Mouse (Mus musculus) liver, embryonic 13.5 days (tissue): ENCODE data around the gene Ube2q1. TPM values are rescaled to one million over a fixed set of nuclear protein-coding genes. Genes with fewer than 3 reads are reported as not detected.

Experiments used
- ATAC-seq: fragments of 200-750 bp; cut with Nextera tagmentation; 2 replicates; pipeline ENCODE4 v1.8.0; 2017; ENCODE audit warnings: low read depth, mild to moderate bottlenecking, moderate number of reproducible peaks, moderate library complexity
- DNase-seq: peaks from one replicate; pipeline ENCODE4 v3.0.0; 2022
- H3K27ac ChIP-seq: fragments of 300-500 bp; sonication (generic); 2 replicates; pipeline ENCODE4 v1.5.1; 2015; ENCODE audit warnings: moderate library complexity, mild to moderate bottlenecking, inconsistent platforms
- H3K27me3 ChIP-seq: fragments of 300-500 bp; sonication (generic); 2 replicates; pipeline ENCODE4 v1.6.1; 2015; ENCODE audit warnings: mild to moderate bottlenecking, inconsistent platforms
- H3K36me3 ChIP-seq: fragments of 300-500 bp; sonication (generic); 2 replicates; pipeline ENCODE4 v1.6.1; 2015; ENCODE audit warnings: mild to moderate bottlenecking, inconsistent platforms
- H3K4me1 ChIP-seq: fragments of 300-500 bp; sonication (generic); replicated peaks from 2 replicates; pipeline ENCODE4 v1.6.1; 2015; ENCODE audit warnings: inconsistent platforms
- H3K4me2 ChIP-seq: fragments of 300-500 bp; sonication (generic); 2 replicates; pipeline ENCODE4 v1.6.1; 2015; ENCODE audit warnings: inconsistent platforms, mild to moderate bottlenecking, moderate library complexity
- H3K4me3 ChIP-seq: fragments of 300-500 bp; sonication (generic); replicated peaks from 2 replicates; pipeline ENCODE4 v1.5.1; 2015; ENCODE audit warnings: mild to moderate bottlenecking, inconsistent platforms
- H3K9ac ChIP-seq: fragments of 300-500 bp; sonication (generic); 2 replicates; pipeline ENCODE4 v1.6.1; 2015; ENCODE audit warnings: mild to moderate bottlenecking, inconsistent platforms
- H3K9me3 ChIP-seq: fragments of 300-500 bp; sonication (generic); replicated peaks from 2 replicates; pipeline ENCODE4 v1.6.1; 2016; ENCODE audit warnings: inconsistent platforms
- WGBS: fragments of 180-500 bp; shearing (Covaris S2); methylation state at CpG from one replicate; pipeline ENCODE4 v1.1.7; 2015; ENCODE audit not compliant: insufficient replicate concordance; 5-methylcytosine and 5-hydroxymethylcytosine counted together
- polyA plus RNA-seq: library from polyadenylated mRNA; unstranded; fragments of >200 nt; fragmentation: Nextera tagmentation; extraction: Ambion mirVana; gene quantifications from 2 replicates; pipeline ENCODE4 v1.2.1, GENCODE M21; 2015

Gene Ube2q1
- 3.4 and 3.5 TPM in 2 replicates for polyA plus RNA-seq

GRCm38 (mm10) chr3:89772968-89773709, at the start of gene Ube2q1:
Gene Ube2q1, plus strand, starts transcription at chr3:89773616.
- Histone ChIP-seq H3K27me3 (no peaks in the 10 kb centered on the region), H3K9me3 (no peaks in the 10 kb centered on the region), H3K36me3 (peaks cover 23% of the 10 kb centered on the region), H3K27ac (peak within 1 kb of the TSS; percentile 87), H3K9ac (peak within 1 kb of the TSS; percentile 98), H3K4me3 (peak within 1 kb of the TSS; percentile 98), H3K4me1 (peaks cover 53% of the 10 kb centered on the region), H3K4me2 (peak within 1 kb of the TSS; percentile 83)
- ATAC-seq (peak; percentile 80), DNase-seq (peak; percentile 85)
- WGBS = under 1% methylated on average over 67 of the region's 90 CpGs

- Histone ChIP-seq H3K9ac (no peak overlapping the region), H3K4me1 (peaks cover 28% of the 10 kb centered on the region), H3K36me3 (no peaks in the 10 kb centered on the region), H3K27ac (no peak overlapping the region), H3K27me3 (no peaks in the 10 kb centered on the region), H3K4me3 (no peak overlapping the region), H3K4me2 (no peak overlapping the region), H3K9me3 (no peaks in the 10 kb centered on the region)
- WGBS = 13% methylated on average over 4 of the region's 4 CpGs
- no peak for ATAC-seq
- peak; percentile 51 for DNase-seq
Measured at GRCm38 (mm10) chr3:89727028-89727427, 46.4 kb upstream of the Ube2q1 start.

GRCm38 (mm10) chr3:89728848-89729247, 44.6 kb upstream of the Ube2q1 start:
- Histone ChIP-seq H3K9ac (no peak overlapping the region), H3K4me3 (no peak overlapping the region), H3K27me3 (no peaks in the 10 kb centered on the region), H3K36me3 (peaks cover 6% of the 10 kb centered on the region; the same call in 1 of the 2 replicates), H3K9me3 (no peaks in the 10 kb centered on the region), H3K27ac (no peak overlapping the region), H3K4me2 (no peak overlapping the region), H3K4me1 (peaks cover 41% of the 10 kb centered on the region)
- DNase-seq (no peak), ATAC-seq (no peak)
- WGBS = 63% methylated on average over 2 of the region's 2 CpGs

DNA sequence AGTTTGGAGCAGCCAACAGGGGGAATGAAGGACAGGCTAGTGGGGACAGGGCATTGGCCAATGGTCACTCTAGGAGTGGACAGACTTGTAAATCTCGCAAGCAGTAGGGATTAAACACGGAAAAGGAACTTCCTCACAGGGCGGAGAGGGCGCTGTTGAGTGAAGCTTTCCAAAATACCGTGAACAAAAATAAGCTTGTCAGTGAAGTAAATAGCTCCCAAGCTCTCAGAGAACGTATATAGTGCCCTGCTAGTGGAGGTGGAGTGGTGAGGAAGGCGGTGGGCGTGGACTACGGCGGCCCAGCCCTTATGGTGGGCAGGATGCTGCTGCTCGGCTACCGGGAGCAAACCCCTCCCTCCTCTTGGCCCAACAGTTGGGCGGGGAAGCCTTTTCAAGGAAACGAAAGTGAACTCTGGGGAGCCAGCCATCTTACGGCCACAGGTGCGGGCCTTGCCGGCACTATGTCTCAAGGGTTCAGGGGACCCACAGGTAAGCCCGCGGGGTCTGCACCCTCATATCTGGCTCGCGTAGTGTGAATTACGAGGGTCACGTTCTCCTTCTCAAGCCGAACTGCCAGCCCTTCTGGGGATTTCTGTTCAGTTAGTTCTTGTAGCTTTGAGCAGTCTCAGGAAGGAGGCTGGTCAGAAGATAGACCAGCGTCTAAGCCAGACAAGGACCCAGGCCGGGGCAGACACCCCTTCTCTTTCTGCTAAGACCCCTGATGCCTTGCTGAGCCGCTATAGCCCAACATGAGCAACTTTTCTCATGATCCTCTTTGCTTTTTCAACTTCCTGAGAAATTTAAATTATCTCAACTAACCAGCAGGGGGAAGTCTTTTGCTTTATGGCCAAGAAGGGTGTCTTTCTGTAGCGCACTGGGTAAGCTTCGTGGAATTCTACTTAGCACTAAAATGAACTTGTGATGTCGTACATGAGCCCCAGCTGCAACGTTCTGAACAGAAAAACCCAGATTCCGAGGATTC, 42.8 kb upstream of the Ube2q1 start:
- Histone ChIP-seq H3K27me3 (no peaks in the 10 kb centered on the region), H3K9ac (peak overlapping the region; percentile 85)

GRCm38 (mm10) chr3:89732091-89732490, 41.3 kb upstream of the Ube2q1 start:
- H3K4me2 ChIP-seq = peak overlapping the region; percentile 76
- H3K9me3 ChIP-seq = no peaks in the 10 kb centered on the region
- H3K4me1 ChIP-seq = peaks cover 36% of the 10 kb centered on the region
- no peaks in the 10 kb centered on the region for H3K27me3 ChIP-seq
- H3K9ac ChIP-seq = peak overlapping the region; percentile 85; the same call in 1 of the 2 replicates
- H3K36me3 ChIP-seq = peaks cover 36% of the 10 kb centered on the region
- no peak overlapping the region for H3K27ac ChIP-seq
- no peak for ATAC-seq
- no peak for DNase-seq
- WGBS = 51% methylated on average over 4 of the region's 4 CpGs
- H3K4me3 ChIP-seq = peak overlapping the region; percentile 75

More for the DNA sequence above, 42.8 kb upstream of the Ube2q1 start:
- peak; percentile 98 for ATAC-seq
- Histone ChIP-seq H3K4me1 (peaks cover 41% of the 10 kb centered on the region), H3K27ac (peak overlapping the region; percentile 78), H3K4me2 (peak overlapping the region; percentile 76), H3K9me3 (no peaks in the 10 kb centered on the region), H3K36me3 (peaks cover 23% of the 10 kb centered on the region), H3K4me3 (peak overlapping the region; percentile 75)
- under 1% methylated on average over 32 of the region's 32 CpGs for WGBS
- DNase-seq = peak; percentile 89

GRCm38 (mm10) chr3:89738509-89738908, 34.9 kb upstream of the Ube2q1 start:
- no peak for DNase-seq
- peaks cover 92% of the 10 kb centered on the region for H3K36me3 ChIP-seq
- peaks cover 2% of the 10 kb centered on the region; the same call in 1 of the 2 replicates for H3K4me1 ChIP-seq
- no peak for ATAC-seq
- H3K9me3 ChIP-seq = no peaks in the 10 kb centered on the region
- H3K4me3 ChIP-seq = no peak overlapping the region
- no peak overlapping the region for H3K9ac ChIP-seq
- no peaks in the 10 kb centered on the region for H3K27me3 ChIP-seq
- no peak overlapping the region for H3K27ac ChIP-seq
- no peak overlapping the region for H3K4me2 ChIP-seq
- 68% methylated on average over 6 of the region's 6 CpGs for WGBS

GRCm38 (mm10) chr3:89752307-89752706, 21.1 kb upstream of the Ube2q1 start:
- ATAC-seq (0 out of 2 replicates have a peak, but pooled peaks have one; percentile 20), DNase-seq (no peak)
- Histone ChIP-seq H3K36me3 (peaks cover 44% of the 10 kb centered on the region), H3K4me2 (no peak overlapping the region), H3K27me3 (no peaks in the 10 kb centered on the region), H3K4me1 (no peaks in the 10 kb centered on the region), H3K9ac (no peak overlapping the region), H3K4me3 (no peak overlapping the region), H3K27ac (no peak overlapping the region), H3K9me3 (no peaks in the 10 kb centered on the region)
- 52% methylated on average over 1 of the region's 1 CpGs for WGBS

GRCm38 (mm10) chr3:89755283-89755682, 18.1 kb upstream of the Ube2q1 start:
- Histone ChIP-seq H3K4me1 (no peaks in the 10 kb centered on the region), H3K4me3 (no peak overlapping the region), H3K36me3 (peaks cover 16% of the 10 kb centered on the region), H3K4me2 (no peak overlapping the region), H3K9ac (no peak overlapping the region), H3K9me3 (no peaks in the 10 kb centered on the region), H3K27me3 (0 out of 2 replicates have a peak, but pooled peaks cover 4% of the 10 kb centered on the region), H3K27ac (no peak overlapping the region)
- ATAC-seq (no peak), DNase-seq (no peak)
- 45% methylated on average over 6 of the region's 6 CpGs for WGBS

- no peaks in the 10 kb centered on the region for H3K9me3 ChIP-seq
- WGBS = 51% methylated on average over 2 of the region's 2 CpGs
- no peaks in the 10 kb centered on the region for H3K36me3 ChIP-seq
- H3K27me3 ChIP-seq = peaks cover 17% of the 10 kb centered on the region
- H3K27ac ChIP-seq = no peak overlapping the region
- no peak for DNase-seq
- H3K4me3 ChIP-seq = no peak overlapping the region
- no peak overlapping the region for H3K4me2 ChIP-seq
- no peak for ATAC-seq
- H3K4me1 ChIP-seq = no peaks in the 10 kb centered on the region
- H3K9ac ChIP-seq = no peak overlapping the region
Measured at GRCm38 (mm10) chr3:89757851-89758250, 15.6 kb upstream of the Ube2q1 start.

GRCm38 (mm10) chr3:89759786-89760185, 13.6 kb upstream of the Ube2q1 start:
- Histone ChIP-seq H3K4me1 (peaks cover 7% of the 10 kb centered on the region; the same call in 1 of the 2 replicates), H3K27ac (no peak overlapping the region), H3K4me3 (no peak overlapping the region), H3K27me3 (peaks cover 36% of the 10 kb centered on the region), H3K4me2 (no peak overlapping the region), H3K9me3 (no peaks in the 10 kb centered on the region), H3K9ac (no peak overlapping the region), H3K36me3 (no peaks in the 10 kb centered on the region)
- 44% methylated on average over 3 of the region's 3 CpGs for WGBS
- ATAC-seq (no peak), DNase-seq (no peak)

DNA sequence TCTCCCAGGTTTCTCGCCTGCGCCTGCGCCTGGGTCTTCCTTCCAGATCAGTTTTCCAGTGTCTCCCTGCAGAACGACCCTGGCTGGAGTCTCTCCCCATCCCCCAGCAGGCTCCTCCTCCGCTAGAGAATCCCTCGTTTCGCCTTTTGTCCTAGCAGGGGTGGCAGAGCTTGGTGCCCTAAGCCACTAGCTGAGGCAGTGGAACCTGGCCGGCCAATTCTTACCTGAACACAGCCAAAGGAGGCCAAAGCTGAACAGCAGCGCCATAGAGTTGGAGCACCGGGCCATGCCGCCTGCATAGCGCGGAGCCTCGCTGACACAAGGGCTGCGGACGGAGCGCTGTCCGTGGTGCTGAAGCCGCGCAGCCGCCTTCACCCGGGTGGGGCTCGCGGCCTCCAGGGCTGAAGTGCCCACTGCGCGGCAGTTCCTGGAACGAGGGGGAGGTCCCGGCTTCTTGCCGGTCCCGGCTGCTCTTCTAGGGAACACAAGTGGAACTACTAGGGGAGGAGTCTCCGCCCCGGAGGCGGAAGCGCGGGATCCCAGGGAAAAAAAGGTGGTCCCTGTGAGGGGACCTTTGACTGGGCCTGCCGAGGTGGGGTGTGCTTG, 9.2 kb upstream of the Ube2q1 start, which contains the start of gene Chrnb2:
Chrnb2 (minus strand) TSS at position 514 of the 606 bp plus-strand sequence.
- no peak within 1 kb of the TSS for H3K9ac ChIP-seq
- no peaks in the 10 kb centered on the region for H3K9me3 ChIP-seq
- WGBS = 2% methylated on average over 36 of the region's 36 CpGs
- H3K4me1 ChIP-seq = peaks cover 7% of the 10 kb centered on the region; the same call in 1 of the 2 replicates
- DNase-seq (peak; percentile 58), ATAC-seq (peak; percentile 68)
- peaks cover 50% of the 10 kb centered on the region for H3K27me3 ChIP-seq
- no peaks in the 10 kb centered on the region for H3K36me3 ChIP-seq
- no peak within 1 kb of the TSS for H3K27ac ChIP-seq
- peak within 1 kb of the TSS; percentile 21; the same call in 1 of the 2 replicates for H3K4me2 ChIP-seq
- H3K4me3 ChIP-seq = no peak within 1 kb of the TSS
